Mouse (Mus musculus): Measurements from ENCODE around the gene Ago1. TPM values are rescaled to one million over a fixed set of nuclear protein-coding genes. Genes with fewer than 3 reads are reported as not detected.

Gene Ago1
- polyA plus RNA-seq (2012; rRNA removed) = 3.0 and 3.3 TPM in 2 replicates

GRCm38 (mm10) chr4:126468285-126468901, at the start of gene Ago1:
Gene Ago1, minus strand, starts transcription at chr4:126468583.

GRCm38 (mm10) chr4:126429347-126430079, 38.9 kb downstream of the Ago1 start, which contains the start of gene Ago3:
Gene Ago3, minus strand, starts transcription at chr4:126429556.

Other genes with a start within 250 kb of the Ago1 start
- gene Map7d1, start 212.2 kb downstream of the Ago1 start, polyA plus RNA-seq (2012; rRNA removed) = 11.9 and 14.6 TPM in 2 replicates
- 25.8 and 26.1 TPM in 2 replicates for gene Trappc3, start 206.3 kb downstream of the Ago1 start, polyA plus RNA-seq (2012; rRNA removed)
- gene Col8a2, start 181.8 kb downstream of the Ago1 start, polyA plus RNA-seq (2012; rRNA removed) = 0.26 and 0.27 TPM in 2 replicates
- gene Adprhl2, start 146.9 kb downstream of the Ago1 start, polyA plus RNA-seq (2012; rRNA removed) = 18.9 and 21.8 TPM in 2 replicates
- gene Tekt2, start 142.9 kb downstream of the Ago1 start, polyA plus RNA-seq (2012; rRNA removed) = 0.81 and 0.97 TPM in 2 replicates
- gene Ago3, start 39.0 kb downstream of the Ago1 start, polyA plus RNA-seq (2012; rRNA removed) = 1.3 and 1.4 TPM in 2 replicates
- gene Ago4, start 64.9 kb upstream of the Ago1 start, polyA plus RNA-seq (2012; rRNA removed) = 0.42 and 0.44 TPM in 2 replicates
- 8.6 and 9.4 TPM in 2 replicates for gene Clspn, start 88.4 kb upstream of the Ago1 start, polyA plus RNA-seq (2012; rRNA removed)
- 0.85 and 0.90 TPM in 2 replicates for gene 5730409E04Rik, start 141.2 kb upstream of the Ago1 start, polyA plus RNA-seq (2012; rRNA removed)
- gene Psmb2, start 209.0 kb upstream of the Ago1 start, polyA plus RNA-seq (2012; rRNA removed) = 104 and 108 TPM in 2 replicates